Mouse (Mus musculus) C2C12 (cell line): ENCODE results near the gene Nnmt.

Experiments
- CEBPB ChIP-seq: IDR thresholded peaks from one replicate; pipeline ENCODE4 v1.6.1; 2011; ENCODE audit warnings: low read depth, mild to moderate bottlenecking, control low read depth, moderate library complexity
- CTCF ChIP-seq: IDR thresholded peaks from one replicate; pipeline ENCODE4 v1.5.1; 2011; ENCODE audit not compliant: control insufficient read depth, insufficient read depth, insufficient read length
- MAX ChIP-seq: IDR thresholded peaks from one replicate; pipeline ENCODE4 v1.6.1; 2011; ENCODE audit warnings: mild to moderate bottlenecking, control low read depth
- MYOD1 ChIP-seq: IDR thresholded peaks from one replicate; pipeline ENCODE4 v1.6.1; 2011; ENCODE audit warnings: low read depth; ENCODE audit not compliant: control insufficient read depth, insufficient read length
- USF1 ChIP-seq: IDR thresholded peaks from one replicate; pipeline ENCODE4 v1.6.1; 2011; ENCODE audit warnings: low read depth, mild to moderate bottlenecking, control low read depth, moderate library complexity

DNA sequence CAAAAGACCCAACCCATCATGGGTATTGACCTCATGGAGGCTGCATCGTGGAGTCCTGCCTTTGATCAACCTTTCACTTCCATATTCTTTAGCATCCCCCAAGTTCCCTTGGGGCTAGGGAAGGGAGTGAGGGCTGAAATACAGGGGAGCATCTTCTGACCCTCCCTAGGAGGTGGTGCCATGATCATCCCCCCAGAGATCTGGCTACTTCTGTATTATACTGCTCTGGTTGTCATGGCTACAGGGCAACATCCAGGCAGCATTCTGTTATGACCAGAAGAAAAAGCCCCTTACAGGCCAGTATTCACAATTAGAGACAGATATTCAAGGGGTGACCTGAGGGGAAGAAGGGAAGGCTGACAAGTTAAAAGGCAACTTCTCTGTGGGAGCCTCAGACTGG is 14.3 kb upstream of the Nnmt start:
- no peak for TF ChIP-seq MAX
- no peak for TF ChIP-seq CTCF
- no peak for TF ChIP-seq MYOD1
- no peak for TF ChIP-seq USF1
- no peak for TF ChIP-seq CEBPB
